Mouse (Mus musculus) MEL (cell line): Measurements from ENCODE around the gene Sptssa. TPM values are rescaled to one million over a fixed set of nuclear protein-coding genes. Genes with fewer than 3 reads are reported as not detected.
A peak's percentile ranks its signal among the peaks of the same experiment; 100 is the strongest.

Experiments
- DNase-seq: peaks from one replicate; pipeline ENCODE4 v3.0.0; 2011; ENCODE audit warnings: low read depth, low spot score
- H3K27ac ChIP-seq: 2 replicates; pipeline ENCODE4 v1.5.1; 2012; ENCODE audit warnings: low read depth, mild to moderate bottlenecking, control low read depth, low read length, moderate library complexity; ENCODE audit not compliant: control insufficient read depth
- H3K27me3 ChIP-seq, 2 experiments: fragments of 150-350 bp in 1 of 2; sonication (generic) in 1 of 2; 2 replicates each; pipeline ENCODE4 v1.6.1; 2012; ENCODE audit warnings: low read length in 2 of 2, mild to moderate bottlenecking in 2 of 2, improper control_type of control experiment in 1 of 2, moderate library complexity in 1 of 2; ENCODE audit not compliant: insufficient read depth in 2 of 2, control insufficient read depth in 1 of 2
- H3K36me3 ChIP-seq, 2 experiments: 2 replicates each; pipeline ENCODE4 v1.6.1; 2012 to 2014; ENCODE audit warnings: low read length in 2 of 2, improper control_type of control experiment in 1 of 2, inconsistent platforms in 1 of 2, mild to moderate bottlenecking in 1 of 2; ENCODE audit not compliant: insufficient read depth in 2 of 2, control insufficient read depth in 1 of 2
- H3K4me1 ChIP-seq, 2 experiments: fragments of 150-350 bp in 1 of 2; sonication (generic) in 1 of 2; 2 replicates each; pipeline ENCODE4 v1.6.1; 2012; ENCODE audit warnings: low read length in 2 of 2, improper control_type of control experiment in 1 of 2, mild to moderate bottlenecking in 1 of 2; ENCODE audit not compliant: insufficient read depth in 2 of 2, control insufficient read depth in 1 of 2
- H3K4me3 ChIP-seq, 2 experiments: fragments of 150-350 bp in 1 of 2; sonication (generic) in 1 of 2; 2 replicates each; pipeline ENCODE4 v1.5.1; 2012; ENCODE audit warnings: low read depth in 2 of 2, low read length in 2 of 2, mild to moderate bottlenecking in 2 of 2, moderate library complexity in 2 of 2, control low read depth in 1 of 2, improper control_type of control experiment in 1 of 2; ENCODE audit not compliant: control insufficient read depth in 1 of 2, insufficient read depth in 1 of 2
- H3K79me2 ChIP-seq: 2 replicates; pipeline ENCODE4 v1.6.1; 2012; ENCODE audit warnings: mild to moderate bottlenecking, low read length, moderate library complexity; ENCODE audit not compliant: control insufficient read depth, poor library complexity, insufficient read depth
- H3K9ac ChIP-seq: 2 replicates; pipeline ENCODE4 v1.6.1; 2012; ENCODE audit warnings: low read depth, mild to moderate bottlenecking, control low read depth, low read length, moderate library complexity; ENCODE audit not compliant: control insufficient read depth, poor library complexity, severe bottlenecking
- H3K9me3 ChIP-seq: fragments of 150-350 bp; sonication (generic); replicated peaks from 2 replicates; pipeline ENCODE4 v1.6.1; 2012; ENCODE audit warnings: mild to moderate bottlenecking, low read length, improper control_type of control experiment, moderate library complexity; ENCODE audit not compliant: insufficient read depth
- CHD2 ChIP-seq: IDR thresholded peaks from 2 replicates; pipeline ENCODE4 v1.6.1; 2011; ENCODE audit warnings: low read length, improper control_type of control experiment
- CTCF ChIP-seq, 3 experiments: IDR thresholded peaks in 2 of 3; conservative IDR thresholded peaks in 1 of 3; 2 replicates each; pipeline ENCODE4 v1.5.1; 2011 to 2012; ENCODE audit warnings: low read length in 3 of 3, low read depth in 2 of 3, mild to moderate bottlenecking in 2 of 3, improper control_type of control experiment in 1 of 3, inconsistent platforms in 1 of 3, mixed read lengths in 1 of 3, moderate library complexity in 1 of 3; ENCODE audit not compliant: control insufficient read depth in 1 of 3, insufficient read depth in 1 of 3, poor library complexity in 1 of 3, severe bottlenecking in 1 of 3
- E2F4 ChIP-seq: IDR thresholded peaks from 2 replicates; pipeline ENCODE4 v1.6.1; 2011; ENCODE audit warnings: low read depth, low read length, improper control_type of control experiment, borderline replicate concordance
- ELF1 ChIP-seq: IDR thresholded peaks from 2 replicates; pipeline ENCODE4 v1.6.1; 2014; ENCODE audit warnings: low read depth, mild to moderate bottlenecking, inconsistent platforms, low read length, improper control_type of control experiment, moderate library complexity
- EP300 ChIP-seq, 2 experiments: IDR thresholded peaks; 2 replicates each; pipeline ENCODE4 v1.6.1; 2011; ENCODE audit warnings: improper control_type of control experiment in 2 of 2, low read length in 2 of 2, low read depth in 1 of 2, mild to moderate bottlenecking in 1 of 2
- GABPA ChIP-seq: IDR thresholded peaks from 2 replicates; pipeline ENCODE4 v1.6.1; 2012; ENCODE audit warnings: low read depth, mild to moderate bottlenecking, inconsistent platforms, low read length, improper control_type of control experiment, moderate library complexity
- GATA1 ChIP-seq: IDR thresholded peaks from 2 replicates; pipeline ENCODE4 v1.6.1; 2011; ENCODE audit warnings: low read depth, low read length, improper control_type of control experiment
- KAT2A ChIP-seq: conservative IDR thresholded peaks from 2 replicates; pipeline ENCODE4 v1.6.1; 2012; ENCODE audit warnings: low read depth, low read length, improper control_type of control experiment, inconsistent platforms
- MEF2A ChIP-seq: IDR thresholded peaks from 2 replicates; pipeline ENCODE4 v1.6.1; 2014; ENCODE audit warnings: low read depth, mild to moderate bottlenecking, inconsistent platforms, low read length, improper control_type of control experiment; ENCODE audit not compliant: poor library complexity, insufficient replicate concordance, severe bottlenecking; ENCODE audit errors: extremely low read depth
- MXI1 ChIP-seq: IDR thresholded peaks from 2 replicates; pipeline ENCODE4 v1.6.1; 2011; ENCODE audit warnings: mild to moderate bottlenecking, low read depth, low read length, improper control_type of control experiment
- MYB ChIP-seq: IDR thresholded peaks from 2 replicates; pipeline ENCODE4 v1.6.1; 2011; ENCODE audit warnings: mild to moderate bottlenecking, low read depth, low read length, improper control_type of control experiment
- MYC ChIP-seq: IDR thresholded peaks from 2 replicates; pipeline ENCODE4 v1.6.1; 2011; ENCODE audit warnings: low read depth, mild to moderate bottlenecking, low read length, improper control_type of control experiment, moderate library complexity
- NRF1 ChIP-seq: IDR thresholded peaks from 2 replicates; pipeline ENCODE4 v1.6.1; 2014; ENCODE audit warnings: low read depth, mild to moderate bottlenecking, inconsistent platforms, low read length, improper control_type of control experiment, moderate library complexity; ENCODE audit not compliant: poor library complexity, insufficient read depth, severe bottlenecking
- POLR2AphosphoS2 ChIP-seq: IDR thresholded peaks from 2 replicates; pipeline ENCODE4 v1.6.1; 2011; ENCODE audit warnings: low read length, improper control_type of control experiment
- RAD21 ChIP-seq: IDR thresholded peaks from 2 replicates; pipeline ENCODE4 v1.6.1; 2011; ENCODE audit warnings: mild to moderate bottlenecking, low read depth, low read length, improper control_type of control experiment
- RCOR1 ChIP-seq: IDR thresholded peaks from 2 replicates; pipeline ENCODE4 v1.6.1; 2012; ENCODE audit warnings: low read depth, mild to moderate bottlenecking, inconsistent platforms, low read length, improper control_type of control experiment
- SMC3 ChIP-seq: IDR thresholded peaks from 2 replicates; pipeline ENCODE4 v1.6.1; 2011; ENCODE audit warnings: low read depth, low read length, improper control_type of control experiment
- TCF12 ChIP-seq: IDR thresholded peaks from 2 replicates; pipeline ENCODE4 v1.6.1; 2014; ENCODE audit warnings: low read depth, mild to moderate bottlenecking, inconsistent platforms, low read length, improper control_type of control experiment, moderate library complexity
- UBTF ChIP-seq: IDR thresholded peaks from 2 replicates; pipeline ENCODE4 v1.6.1; 2012; ENCODE audit warnings: low read depth, mild to moderate bottlenecking, inconsistent platforms, low read length, improper control_type of control experiment, moderate library complexity, borderline replicate concordance; ENCODE audit not compliant: insufficient read depth
- ZKSCAN1 ChIP-seq: IDR thresholded peaks from 2 replicates; pipeline ENCODE4 v1.6.1; 2012; ENCODE audit warnings: low read depth, mild to moderate bottlenecking, inconsistent platforms, low read length, improper control_type of control experiment, moderate library complexity
- polyA plus RNA-seq, 2 experiments: library from polyadenylated mRNA; stranded (reverse) in 1 of 2; unstranded in 1 of 2; fragments of >175 nt in 1 of 2; fragments of >200 nt in 1 of 2; gene quantifications; 2 replicates each; pipeline versions ENCODE4 v1.2.1 to v1.2.4; 2012; ENCODE audit warnings: low replicate concordance in 2 of 2, low read depth in 1 of 2; ENCODE audit not compliant: insufficient read length in 2 of 2, insufficient read depth in 1 of 2, missing spikeins in 1 of 2
- total RNA-seq: library from RNA; depleted of rRNA; stranded (reverse); fragments of 300-350 nt; gene quantifications from 2 replicates; pipeline ENCODE4 v1.2.3, GENCODE M21; 2012

Gene Sptssa
- total and polyA plus RNA-seq, 3 experiments, result 58.1 to 166 TPM; not detected in 1

- Histone ChIP-seq H3K4me1 (no peaks in the 10 kb centered on the region; a peak in 1 of 4 replicates), H3K9ac (no peak overlapping the region), H3K27ac (no peak overlapping the region), H3K27me3 (no peaks in the 10 kb centered on the region), H3K79me2 (no peaks in the 10 kb centered on the region), H3K9me3 (no peaks in the 10 kb centered on the region), H3K4me3 (no peak overlapping the region), H3K36me3 (peaks cover 2 to 18% of the 10 kb centered on the region in 2 experiments)
- no peak for TF ChIP-seq TCF12
- no peak for TF ChIP-seq KAT2A
- no peak for TF ChIP-seq GATA1
- TF ChIP-seq SMC3, result peak; percentile 22; the same call in 1 of the 2 replicates
- TF ChIP-seq MEF2A, result no peak
- TF ChIP-seq CHD2, result no peak
- TF ChIP-seq ZKSCAN1, result no peak
- no peak for TF ChIP-seq MXI1
- TF ChIP-seq MYC, result no peak
- no peak for TF ChIP-seq EP300 (IDR thresholded peaks at IDR 0.05; ENCODE audit: low read depth in 1 of 2, low read length in 2 of 2)
- 0 out of 2 replicates have a peak, but pooled peaks have one; percentile 29 for TF ChIP-seq ELF1
- TF ChIP-seq GABPA, result no peak
- TF ChIP-seq RCOR1, result no peak
- no peak for TF ChIP-seq NRF1
- TF ChIP-seq E2F4, result no peak
- no peak for TF ChIP-seq POLR2AphosphoS2
- no peak for TF ChIP-seq RAD21
- peak; percentile 44 to 58 (median 50) for TF ChIP-seq CTCF (IDR thresholded peaks at IDR 0.05 in 2 of 3, conservative IDR thresholded peaks at IDR 0.05 in 1 of 3; ENCODE audit: control insufficient read depth in 1 of 3, insufficient read depth in 1 of 3, low read depth in 2 of 3, low read length in 3 of 3, poor library complexity in 1 of 3, severe bottlenecking in 1 of 3)
- peak; percentile 54 for DNase-seq
Measured at GRCm38 (mm10) chr12:54683182-54683581, 26.8 kb upstream of the Sptssa start.

DNA sequence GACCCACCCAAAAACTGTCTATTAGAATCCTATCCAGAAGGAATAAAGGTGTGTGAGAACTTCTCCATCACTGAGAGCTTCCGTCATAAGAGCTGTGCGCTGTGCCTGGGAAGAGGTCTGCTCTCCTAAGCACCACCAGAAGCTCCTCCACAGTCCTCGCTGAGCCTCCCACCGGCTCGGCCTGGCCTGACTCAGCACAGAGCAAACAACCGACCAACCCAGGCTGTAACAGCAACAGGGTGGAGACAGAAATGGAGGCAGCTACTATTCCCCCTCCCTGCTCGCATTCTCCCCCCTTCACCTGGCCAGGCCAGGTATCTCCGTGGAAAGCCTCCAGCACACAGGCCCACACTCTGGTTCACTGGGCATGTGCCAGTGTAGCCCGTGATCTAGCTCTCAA, 20.3 kb upstream of the Sptssa start:
- H3K9me3 ChIP-seq, result no peaks in the 10 kb centered on the region
- H3K27me3 ChIP-seq, result no peaks in the 10 kb centered on the region
- no peaks in the 10 kb centered on the region; a peak in 1 of 4 replicates for H3K4me1 ChIP-seq
- no peaks in the 10 kb centered on the region for H3K79me2 ChIP-seq
- no peak overlapping the region for H3K4me3 ChIP-seq
- TF ChIP-seq UBTF (no peak), MYB (no peak), MXI1 (no peak), E2F4 (no peak), NRF1 (no peak), TCF12 (no peak), EP300 (IDR thresholded peaks at IDR 0.05; ENCODE audit: low read depth in 1 of 2, low read length in 2 of 2) (no peak)
- H3K36me3 ChIP-seq, result peaks cover 2 to 18% of the 10 kb centered on the region in 2 experiments
- DNase-seq, result no peak
- H3K9ac ChIP-seq, result no peak overlapping the region
- H3K27ac ChIP-seq, result no peak overlapping the region
